Mouse (Mus musculus) liver, embryonic 14.5 days (tissue): Measurements from ENCODE around the gene 5031439G07Rik. TPM values are rescaled to one million over a fixed set of nuclear protein-coding genes. Genes with fewer than 3 reads are reported as not detected.

ENCODE experiments used
- ATAC-seq: fragments of 200-750 bp; cut with Nextera tagmentation; 2 replicates; pipeline ENCODE4 v1.8.0; 2017; ENCODE audit warnings: moderate number of reproducible peaks, mild to moderate bottlenecking, moderate library complexity; ENCODE audit not compliant: insufficient read depth
- DNase-seq, 3 experiments: peaks; one replicate each; pipeline ENCODE4 v3.0.0-alpha.2; 2012 to 2013; ENCODE audit warnings: low read depth in 3 of 3, low spot score in 3 of 3
- H3K27ac ChIP-seq: fragments of 300-500 bp; sonication (generic); 2 replicates; pipeline ENCODE4 v1.5.1; 2014; ENCODE audit warnings: moderate library complexity, mild to moderate bottlenecking, control low read depth, inconsistent platforms
- H3K27me3 ChIP-seq: fragments of 300-500 bp; sonication (generic); 2 replicates; pipeline ENCODE4 v1.6.1; 2014; ENCODE audit warnings: mild to moderate bottlenecking, low read length, moderate library complexity; ENCODE audit not compliant: control insufficient read depth, insufficient read depth
- H3K36me3 ChIP-seq: fragments of 300-500 bp; sonication (generic); replicated peaks from 2 replicates; pipeline ENCODE4 v1.6.1; 2014; ENCODE audit warnings: low read depth; ENCODE audit not compliant: control insufficient read depth, insufficient read depth
- H3K4me1 ChIP-seq, 2 experiments: fragments of 200-500 bp in 1 of 2; fragments of 300-500 bp in 1 of 2; sonication (generic) in 1 of 2; replicated peaks; 2 replicates each; pipeline ENCODE4 v1.6.1; 2012 to 2014; ENCODE audit warnings: antibody characterized with exemption in 1 of 2, inconsistent platforms in 1 of 2, low read length in 1 of 2; ENCODE audit not compliant: control insufficient read depth in 2 of 2, insufficient read depth in 2 of 2
- H3K4me2 ChIP-seq: fragments of 300-500 bp; sonication (generic); 2 replicates; pipeline ENCODE4 v1.6.1; 2014; ENCODE audit warnings: low read depth, mild to moderate bottlenecking, control low read depth, moderate library complexity
- H3K4me3 ChIP-seq, 2 experiments: fragments of 200-500 bp in 1 of 2; fragments of 300-500 bp in 1 of 2; sonication (generic) in 1 of 2; 2 replicates each; pipeline ENCODE4 v1.5.1; 2012 to 2014; ENCODE audit warnings: low read depth in 2 of 2, low read length in 2 of 2, mild to moderate bottlenecking in 2 of 2, control low read depth in 1 of 2, inconsistent platforms in 1 of 2, moderate library complexity in 1 of 2; ENCODE audit not compliant: insufficient read depth in 1 of 2
- H3K9ac ChIP-seq: fragments of 300-500 bp; sonication (generic); replicated peaks from 2 replicates; pipeline ENCODE4 v1.6.1; 2014; ENCODE audit warnings: mild to moderate bottlenecking, control low read depth, moderate library complexity
- H3K9me3 ChIP-seq: fragments of 300-500 bp; sonication (generic); 2 replicates; pipeline ENCODE4 v1.6.1; 2016; ENCODE audit warnings: low read length, mixed read lengths; ENCODE audit not compliant: control insufficient read depth
- CTCF ChIP-seq: IDR thresholded peaks from 2 replicates; pipeline ENCODE4 v1.5.1; 2016; ENCODE audit warnings: antibody characterized with exemption, low read depth, control low read depth
- EP300 ChIP-seq: IDR thresholded peaks from 2 replicates; pipeline ENCODE4 v1.6.1; 2016; ENCODE audit warnings: antibody characterized with exemption, low read depth
- WGBS: fragments of 180-500 bp; shearing (Covaris S2); extraction: QIAGEN DNeasy Blood & Tissue Kit; methylation state at CpG from one replicate; pipeline ENCODE4 v1.1.7; 2014; ENCODE audit not compliant: insufficient replicate concordance; 5-methylcytosine and 5-hydroxymethylcytosine counted together
- polyA plus RNA-seq, 2 experiments: library from polyadenylated mRNA; depleted of rRNA in 1 of 2; stranded (reverse) in 1 of 2; unstranded in 1 of 2; fragments of >200 nt; fragmentation: Nextera tagmentation in 1 of 2; extraction: Ambion mirVana in 1 of 2; gene quantifications; 2 replicates each; pipeline versions ENCODE4 v1.2.1 to v1.2.3; 2012 to 2014

The 5031439G07Rik gene
- polyA plus RNA-seq, 2 experiments = 1.4 to 1.8 TPM

- Histone ChIP-seq H3K36me3 (peaks cover 94% of the 10 kb centered on the region), H3K4me3 (no peak overlapping the region), H3K9ac (no peak overlapping the region), H3K27ac (no peak overlapping the region), H3K4me2 (no peak overlapping the region), H3K4me1 (no peaks in the 10 kb centered on the region), H3K9me3 (no peaks in the 10 kb centered on the region), H3K27me3 (no peaks in the 10 kb centered on the region)
- no peak for TF ChIP-seq CTCF
- no peak for TF ChIP-seq EP300
- ATAC-seq = peak; percentile 54; the same call in 1 of the 2 replicates
- 60% methylated on average over 5 of the region's 5 CpGs for WGBS
- no peak for DNase-seq
Observed at GRCm38 (mm10) chr15:84932351-84932750, 56.0 kb downstream of the 5031439G07Rik start.

DNA sequence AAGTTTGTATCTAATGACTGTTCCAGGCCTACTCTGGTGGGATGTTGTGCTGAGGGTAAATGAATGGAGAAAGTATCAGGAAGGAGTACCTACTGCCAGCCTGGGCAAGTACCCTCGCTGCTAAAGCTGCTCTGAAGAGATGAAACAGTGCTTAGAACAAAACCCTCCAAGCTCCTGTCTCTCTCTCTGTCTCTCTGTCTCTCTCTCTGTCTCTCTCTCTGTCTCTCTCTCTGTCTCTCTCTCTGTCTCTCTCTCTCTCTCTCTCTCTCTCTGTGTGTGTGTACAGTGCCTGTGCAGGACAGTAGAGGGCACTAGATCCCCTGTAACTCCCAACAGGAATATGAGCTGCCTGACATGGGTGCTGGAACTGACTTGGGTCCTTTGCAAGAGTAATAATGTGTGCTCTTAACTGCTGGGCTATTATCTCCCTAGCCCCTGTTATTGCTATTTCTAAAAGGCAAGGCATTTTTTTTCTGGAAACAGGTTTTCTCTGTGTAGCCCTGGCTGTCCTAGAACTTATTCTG lies 62.8 kb downstream of the 5031439G07Rik start:
- Histone ChIP-seq H3K27me3 (no peaks in the 10 kb centered on the region), H3K9me3 (no peaks in the 10 kb centered on the region), H3K27ac (no peak overlapping the region), H3K4me3 (peak overlapping the region in 1 of 2 experiments; percentile 73; a peak in 2 of 4 replicates), H3K36me3 (peaks cover 32% of the 10 kb centered on the region), H3K4me2 (peak overlapping the region; percentile 97), H3K9ac (no peak overlapping the region; the same call in 1 of the 2 replicates), H3K4me1 (peaks cover 15 to 20% of the 10 kb centered on the region in 2 experiments)
- DNase-seq (no peak), ATAC-seq (no peak)
- TF ChIP-seq CTCF (peak; percentile 62), EP300 (no peak)
- 50% methylated on average over 1 of the region's 1 CpGs for WGBS

- 8% methylated on average over 9 of the region's 9 CpGs for WGBS
- DNase-seq (peak; percentile 40 to 65 (median 59)), ATAC-seq (no peak)
- peaks cover 15 to 20% of the 10 kb centered on the region in 2 experiments for H3K4me1 ChIP-seq
- TF ChIP-seq CTCF (peak; percentile 70), EP300 (no peak)
- peaks cover 26% of the 10 kb centered on the region for H3K36me3 ChIP-seq
- H3K9ac ChIP-seq = peak overlapping the region; percentile 74
- H3K27ac ChIP-seq = peak overlapping the region; percentile 86
- H3K27me3 ChIP-seq = no peaks in the 10 kb centered on the region
- H3K9me3 ChIP-seq = no peaks in the 10 kb centered on the region
- peak overlapping the region; percentile 73 to 90 for H3K4me3 ChIP-seq
- peak overlapping the region; percentile 97 for H3K4me2 ChIP-seq
Observed at GRCm38 (mm10) chr15:84924781-84925315, 63.5 kb downstream of the 5031439G07Rik start.

DNA sequence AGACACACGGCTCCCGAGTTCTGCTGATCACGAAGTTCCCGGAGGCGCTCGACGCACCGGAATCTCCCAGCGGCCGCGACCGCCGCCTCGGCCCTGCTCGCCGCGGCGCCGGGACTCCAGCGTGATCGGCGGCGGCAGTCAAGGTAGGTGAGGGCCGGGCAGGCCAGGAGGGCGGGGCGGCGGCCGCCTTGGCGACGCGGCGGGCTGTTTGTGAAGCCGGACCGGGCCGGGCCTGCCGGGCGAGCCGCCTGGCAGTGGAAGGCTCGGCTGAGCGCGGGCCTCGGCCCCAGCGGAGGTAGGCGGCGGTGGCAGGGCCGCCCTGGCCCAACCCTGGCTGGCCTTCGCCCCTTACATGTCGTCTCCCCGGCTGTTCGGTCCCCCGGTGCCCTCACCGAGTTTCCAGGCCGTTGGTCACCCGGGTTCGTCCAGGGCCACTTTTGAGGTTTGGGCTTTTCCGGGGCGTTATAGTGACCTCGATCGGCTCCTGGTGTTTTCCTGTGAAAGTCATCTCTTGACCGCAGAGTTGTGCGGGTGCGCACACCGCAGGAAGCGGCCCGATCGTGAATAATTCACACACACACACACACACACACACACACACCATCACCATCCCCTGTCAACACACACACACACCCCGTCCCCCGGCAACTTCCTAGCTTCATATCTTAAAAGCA lies 64.7 kb downstream of the 5031439G07Rik start:
- Histone ChIP-seq H3K4me2 (peak overlapping the region; percentile 97), H3K9me3 (no peaks in the 10 kb centered on the region), H3K27ac (peak overlapping the region; percentile 86), H3K36me3 (peaks cover 15% of the 10 kb centered on the region), H3K4me3 (peak overlapping the region; percentile 73 to 90), H3K4me1 (peaks cover 15 to 20% of the 10 kb centered on the region in 2 experiments), H3K9ac (peak overlapping the region; percentile 74), H3K27me3 (no peaks in the 10 kb centered on the region)
- TF ChIP-seq CTCF = no peak
- TF ChIP-seq EP300 = no peak
- under 1% methylated on average over 68 of the region's 68 CpGs for WGBS
- DNase-seq (no peak), ATAC-seq (peak; percentile 84)

GRCm38 (mm10) chr15:84922884-84923507 lies 65.4 kb downstream of the 5031439G07Rik start, which contains the start of gene Nup50:
Gene Nup50 (plus strand): TSS chr15:84923411.
- peak within 1 kb of the TSS; percentile 86 for H3K27ac ChIP-seq
- TF ChIP-seq CTCF (no peak), EP300 (no peak)
- H3K9me3 ChIP-seq = no peaks in the 10 kb centered on the region
- ATAC-seq (peak; percentile 91), DNase-seq (peak; percentile 97 to 98 (median 97))
- peaks cover 15 to 20% of the 10 kb centered on the region in 2 experiments for H3K4me1 ChIP-seq
- H3K4me3 ChIP-seq = peak within 1 kb of the TSS; percentile 73 to 90
- H3K9ac ChIP-seq = peak within 1 kb of the TSS; percentile 92
- H3K36me3 ChIP-seq = peaks cover 9% of the 10 kb centered on the region
- no peaks in the 10 kb centered on the region for H3K27me3 ChIP-seq
- peak within 1 kb of the TSS; percentile 97 for H3K4me2 ChIP-seq
- WGBS = under 1% methylated on average over 60 of the region's 60 CpGs
